Mouse (Mus musculus) frontal cortex, postnatal 36 days (tissue): ENCODE data around the gene Zfp740.

ENCODE experiments used
- DNase-seq, 2 experiments: peaks; one replicate each; pipeline ENCODE4 v3.0.0; 2022; ENCODE audit warnings: low spot score in 2 of 2

Gene Zfp740

GRCm38 (mm10) chr15:102230408-102231321 lies 27.6 kb downstream of the Zfp740 start:
- no peak for DNase-seq

- no peak for DNase-seq
Measured at GRCm38 (mm10) chr15:102231748-102232147, 28.7 kb downstream of the Zfp740 start, which contains the start of gene Itgb7. TSS of gene Itgb7 (minus strand) at chr15:102231944.

GRCm38 (mm10) chr15:102232764-102233163 lies 29.7 kb downstream of the Zfp740 start:
- DNase-seq, result no peak

GRCm38 (mm10) chr15:102233896-102234295 lies 30.8 kb downstream of the Zfp740 start:
- no peak for DNase-seq

- DNase-seq, result no peak
Measured at GRCm38 (mm10) chr15:102235371-102236027, 32.5 kb downstream of the Zfp740 start.

- no peak for DNase-seq
Measured at GRCm38 (mm10) chr15:102238543-102239259, 35.7 kb downstream of the Zfp740 start.

GRCm38 (mm10) chr15:102239260-102239590 lies 36.2 kb downstream of the Zfp740 start:
- peak; percentile 74 to 76 for DNase-seq

- no peak for DNase-seq
Measured at GRCm38 (mm10) chr15:102239851-102240250, 36.8 kb downstream of the Zfp740 start.

GRCm38 (mm10) chr15:102240607-102241006 lies 37.6 kb downstream of the Zfp740 start:
- DNase-seq, result no peak

GRCm38 (mm10) chr15:102242404-102243228 lies 39.6 kb downstream of the Zfp740 start:
- no peak for DNase-seq

- no peak for DNase-seq
Measured at GRCm38 (mm10) chr15:102243229-102244190, 40.5 kb downstream of the Zfp740 start.

- DNase-seq, result no peak
Measured at GRCm38 (mm10) chr15:102244306-102245191, 41.5 kb downstream of the Zfp740 start.

GRCm38 (mm10) chr15:102245461-102245881 lies 42.4 kb downstream of the Zfp740 start:
- no peak for DNase-seq

GRCm38 (mm10) chr15:102245891-102246741 lies 43.1 kb downstream of the Zfp740 start:
- DNase-seq, result peak; percentile 61 to 81

- peak; percentile 85 to 91 for DNase-seq
Measured at GRCm38 (mm10) chr15:102246866-102247251, 43.8 kb downstream of the Zfp740 start.

GRCm38 (mm10) chr15:102247252-102248130 lies 44.4 kb downstream of the Zfp740 start:
- DNase-seq, result peak; percentile 28 to 35

GRCm38 (mm10) chr15:102248131-102248811 lies 45.2 kb downstream of the Zfp740 start:
- DNase-seq, result no peak
